Comparison of ENCODE assay signal across 8 mouse cellular contexts in genomic region chr10:93918701-93919100, GRCm38 (mm10). TPM values are rescaled to one million over a fixed set of nuclear protein-coding genes. Genes with fewer than 3 reads are reported as not detected.
A peak's percentile ranks its signal among the peaks of the same experiment; 100 is the strongest.
DNase-seq lines count a peak whose midpoint lies in the region; ATAC-seq and TF ChIP-seq lines count a peak whose summit lies in the region.
"Had no signal": no experiment of that assay in that cellular context is flagged by ENCODE, and none has a peak within 500 bp of the region (broad histone marks: within the 10 kb centered on the region; RNA-seq: fewer than 3 reads in every experiment).

No protein-coding gene starts in this region.

- H3K4me3 ChIP-seq in spleen, adult 2 months (ENCODE audit: extremely low read depth, insufficient read depth, insufficient read length): no peak overlapping the region
- 0 out of 2 replicates have a peak overlapping the region, but pooled peaks have one; percentile 28 for H3K4me3 ChIP-seq in small intestine, adult 2 months (ENCODE audit: low read depth, low read length)
- H3K4me3 ChIP-seq: megakaryocyte, embryonic 14.5 days had no signal

- no peak for TF ChIP-seq CTCF in spleen, adult 2 months (IDR thresholded peaks at IDR 0.05; ENCODE audit: extremely low read depth, insufficient read depth, insufficient read length, insufficient replicate concordance)
- TF ChIP-seq CTCF in small intestine, adult 2 months (IDR thresholded peaks at IDR 0.05; ENCODE audit: extremely low read depth, insufficient read length, insufficient replicate concordance, low read depth, low read length): no peak

- intact Hi-C loops in gastrocnemius, postnatal 36 days (cut with DNase I): no loop called here

- DNase-seq in spleen, adult 2 months (ENCODE audit: low read depth in 1 of 2, low spot score in 2 of 2): no peak
- no peak for DNase-seq in spleen, postnatal 36 days (ENCODE audit: low spot score in 2 of 2)
- DNase-seq in gastrocnemius, postnatal 36 days: peak; percentile 30 to 58
- DNase-seq in kidney, adult 9 months: peak; percentile 64
- no peak for DNase-seq in frontal cortex, adult 2 months (ENCODE audit: extremely low spot score in 1 of 2, low spot score in 1 of 2)

- H3K4me1 ChIP-seq in spleen, adult 2 months (ENCODE audit: control insufficient read depth, insufficient read depth, insufficient read length): peaks cover 3% of the 10 kb centered on the region; the same call in 1 of the 2 replicates
- no peaks in the 10 kb centered on the region for H3K4me1 ChIP-seq in small intestine, adult 2 months (ENCODE audit: control insufficient read depth, insufficient read depth, insufficient read length, low read length)

- H3K27me3 ChIP-seq in spleen, adult 2 months (ENCODE audit: control insufficient read depth, insufficient read depth, low read length): no peaks in the 10 kb centered on the region
- no peaks in the 10 kb centered on the region for H3K27me3 ChIP-seq in small intestine, adult 2 months (ENCODE audit: control insufficient read depth, insufficient read depth, low read length)

- WGBS in spleen, adult 2 months: 56% methylated on average over 6 of the region's 6 CpGs
- WGBS in small intestine, adult 2 months: 48% methylated on average over 6 of the region's 6 CpGs

- ATAC-seq in frontal cortex, adult (ENCODE audit: low TSS enrichment): no peak

- TF ChIP-seq POLR2A in spleen, adult 2 months (IDR thresholded peaks at IDR 0.05; ENCODE audit: low read depth, low read length): no peak
- no peak for TF ChIP-seq POLR2A in small intestine, adult 2 months (IDR thresholded peaks at IDR 0.05; ENCODE audit: low read depth, low read length)

- H3K27ac ChIP-seq in spleen, adult 2 months (ENCODE audit: insufficient read depth, low read length): peak overlapping the region; percentile 44
- H3K27ac ChIP-seq in small intestine, adult 2 months (ENCODE audit: insufficient read depth, low read depth, low read length): no peak overlapping the region

- H3K36me3 ChIP-seq in spleen, adult 2 months (ENCODE audit: control insufficient read depth, insufficient read depth, low read length): no peaks in the 10 kb centered on the region
- H3K36me3 ChIP-seq in small intestine, adult 2 months (ENCODE audit: control insufficient read depth, insufficient read depth, low read length): no peaks in the 10 kb centered on the region

RNA-seq across cellular contexts. Expression of gene Metap2, which starts 21.8 kb away (rescaled TPM):
- 28.2 and 37.8 TPM in 2 replicates for polyA plus RNA-seq in spleen, adult 2 months (2012; rRNA removed)
- total RNA-seq in gastrocnemius, postnatal 36 days (2021): 100 to 1,000 TPM; 156 to 159 TPM
- polyA plus RNA-seq in small intestine, adult 2 months (2012; rRNA removed): 4.9 and 9.5 TPM in 2 replicates
- 140 and 148 TPM in 2 replicates for polyA plus RNA-seq in frontal cortex, adult 2 months (2012; rRNA removed)

Comparison
In these comparisons a context has a peak if more than half of its experiments do, and no peak if none do; other contexts are left out.
1. DNase-seq: peak in gastrocnemius, postnatal 36 days (2 of 2) and kidney, adult 9 months (single experiment); none in spleen, adult 2 months (0 of 2), spleen, postnatal 36 days (0 of 2) and frontal cortex, adult 2 months (0 of 2).